Mouse (Mus musculus) cerebellum, adult 11 months (tissue): ENCODE results near the gene Epsti1.

Experiments used
- DNase-seq: peaks from one replicate; pipeline ENCODE4 v3.0.0; 2022

The Epsti1 gene

DNA sequence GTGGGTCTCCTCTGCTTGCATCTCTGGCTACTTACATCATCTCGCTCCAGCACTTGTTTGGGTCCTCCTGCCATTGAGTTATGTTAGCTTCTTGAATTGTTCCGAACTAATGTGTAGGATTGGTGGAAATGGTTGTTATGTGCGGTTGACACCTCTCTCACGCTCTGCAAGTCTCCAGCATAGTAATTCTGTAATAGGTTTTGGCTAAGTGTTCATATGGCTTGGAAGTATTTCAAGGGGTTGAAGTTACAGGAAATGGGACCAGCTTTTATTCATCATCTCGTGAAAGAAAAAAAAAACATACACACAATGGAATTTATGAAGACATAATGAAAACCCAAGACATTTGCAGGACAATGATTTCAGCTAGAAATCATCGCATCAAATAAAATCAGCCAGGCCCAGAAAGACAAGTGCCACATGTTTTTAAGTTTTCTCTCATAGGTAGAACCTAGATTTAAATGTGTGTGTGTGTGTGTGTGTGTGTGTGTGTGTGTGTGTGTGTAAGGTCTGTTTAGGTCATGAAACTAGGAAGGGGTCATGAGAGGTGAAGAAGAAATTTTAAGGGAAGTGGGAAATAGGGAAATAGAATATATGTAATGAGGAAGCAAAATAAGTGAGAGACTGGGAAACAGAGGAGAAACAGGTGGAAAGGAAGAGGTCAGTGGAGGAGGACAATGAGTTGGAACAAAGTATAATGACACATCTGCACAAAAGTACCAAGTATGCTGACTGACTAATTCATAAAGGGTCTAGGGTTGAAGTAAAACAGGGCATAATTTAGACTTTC is 19.2 kb downstream of the Epsti1 start:
- DNase-seq: no peak

DNA sequence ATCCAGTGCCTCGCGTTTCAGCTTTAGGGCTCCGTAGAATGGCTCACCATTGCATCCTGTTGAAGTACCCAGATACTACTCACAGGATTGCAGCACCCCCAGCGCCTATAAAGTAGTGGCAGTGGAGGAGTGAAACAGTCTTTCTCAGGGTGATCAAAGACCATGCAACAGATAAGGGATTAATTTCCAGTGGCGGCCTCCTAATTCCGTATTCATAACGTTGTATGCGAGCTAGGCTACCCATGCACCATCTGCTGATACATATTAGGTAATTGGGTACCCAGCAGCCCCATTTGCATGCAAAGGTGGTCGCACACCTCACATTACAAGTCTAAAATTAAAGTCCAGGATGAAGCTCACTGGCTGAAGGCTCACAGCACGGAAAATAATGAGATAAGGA is 21.4 kb downstream of the Epsti1 start:
- no peak for DNase-seq

DNA sequence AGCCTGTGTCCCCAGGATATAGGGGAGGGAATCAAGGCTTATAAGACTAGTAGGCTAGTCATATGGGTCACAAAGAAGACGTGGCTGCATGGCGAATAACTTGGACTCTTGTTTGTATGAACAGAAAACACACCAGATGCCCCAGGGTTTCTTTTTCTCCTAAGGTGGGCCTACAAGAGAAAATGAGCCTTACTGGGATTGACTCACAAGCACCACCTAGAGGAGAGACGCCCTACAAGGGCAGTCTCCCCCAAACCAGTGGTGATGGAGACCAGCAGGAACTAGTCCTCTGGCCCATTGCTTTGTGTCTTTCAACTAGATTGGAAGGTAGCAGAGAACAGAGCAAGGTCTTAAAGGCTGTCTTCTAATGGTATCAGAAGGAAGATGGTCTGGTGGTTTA is 22.7 kb downstream of the Epsti1 start:
- DNase-seq: no peak

DNA sequence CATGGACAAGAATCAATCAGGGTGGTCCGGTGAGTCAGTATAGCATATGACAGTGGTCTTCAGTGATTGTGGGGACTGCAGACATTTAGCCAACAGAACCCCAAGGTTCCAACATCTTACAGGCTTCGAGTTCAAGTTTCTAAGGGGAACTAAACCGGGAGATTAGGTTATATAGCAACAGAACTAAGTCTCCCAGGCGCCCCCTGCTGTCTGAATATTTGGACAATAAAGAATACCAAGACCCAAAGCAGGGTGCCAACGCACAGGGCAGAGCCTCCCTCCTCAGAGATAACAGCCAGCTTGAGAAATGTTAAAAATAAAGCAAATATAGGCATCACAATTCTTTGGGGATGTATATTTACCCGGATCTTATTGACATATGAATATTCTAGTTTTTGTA is 24.0 kb downstream of the Epsti1 start:
- DNase-seq: peak; percentile 47

DNA sequence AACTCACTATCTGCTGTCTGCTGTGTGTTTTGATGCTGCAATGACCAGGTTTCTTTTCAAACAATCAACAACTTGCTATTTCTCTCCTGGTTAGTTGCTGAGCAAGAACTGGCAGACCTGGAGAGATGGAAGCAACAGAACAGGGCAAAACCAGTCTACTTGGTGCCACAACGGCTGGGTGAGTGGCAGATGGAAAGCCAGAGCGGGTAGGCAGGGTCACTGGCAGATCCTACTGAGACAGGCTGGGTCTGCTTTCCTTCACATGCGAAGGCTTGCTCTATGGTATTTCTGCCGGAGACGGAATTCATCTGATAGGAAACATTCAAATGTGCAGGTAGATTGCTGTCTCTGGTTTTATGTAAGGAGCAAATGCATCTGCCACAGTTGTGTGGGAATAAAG is 24.6 kb downstream of the Epsti1 start:
- DNase-seq: no peak

DNA sequence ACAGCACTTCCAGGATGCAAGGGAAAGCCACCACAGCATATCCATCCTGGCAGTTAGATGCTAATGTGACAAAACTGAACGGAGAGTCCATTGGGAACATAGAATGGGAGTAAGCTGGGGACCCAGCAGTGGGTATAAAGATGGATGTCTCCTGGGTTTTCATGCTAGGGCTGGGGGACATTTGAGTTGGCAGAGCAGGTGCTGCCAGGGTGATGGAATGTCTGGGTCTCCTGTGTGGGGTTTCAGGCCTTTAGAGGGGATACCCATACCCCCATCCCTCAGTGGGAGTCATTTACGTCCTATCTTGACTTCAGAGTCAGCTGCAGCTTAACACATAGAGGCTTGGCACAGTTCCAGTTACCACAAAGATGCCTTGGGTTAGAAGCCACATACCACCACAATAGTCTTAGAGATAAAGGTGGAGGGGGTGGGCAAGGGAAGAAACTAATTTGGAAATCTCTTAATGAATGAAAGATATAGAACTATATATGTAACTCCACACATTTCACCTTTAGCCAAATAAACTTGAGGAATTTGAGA is 25.2 kb downstream of the Epsti1 start:
- no peak for DNase-seq

DNA sequence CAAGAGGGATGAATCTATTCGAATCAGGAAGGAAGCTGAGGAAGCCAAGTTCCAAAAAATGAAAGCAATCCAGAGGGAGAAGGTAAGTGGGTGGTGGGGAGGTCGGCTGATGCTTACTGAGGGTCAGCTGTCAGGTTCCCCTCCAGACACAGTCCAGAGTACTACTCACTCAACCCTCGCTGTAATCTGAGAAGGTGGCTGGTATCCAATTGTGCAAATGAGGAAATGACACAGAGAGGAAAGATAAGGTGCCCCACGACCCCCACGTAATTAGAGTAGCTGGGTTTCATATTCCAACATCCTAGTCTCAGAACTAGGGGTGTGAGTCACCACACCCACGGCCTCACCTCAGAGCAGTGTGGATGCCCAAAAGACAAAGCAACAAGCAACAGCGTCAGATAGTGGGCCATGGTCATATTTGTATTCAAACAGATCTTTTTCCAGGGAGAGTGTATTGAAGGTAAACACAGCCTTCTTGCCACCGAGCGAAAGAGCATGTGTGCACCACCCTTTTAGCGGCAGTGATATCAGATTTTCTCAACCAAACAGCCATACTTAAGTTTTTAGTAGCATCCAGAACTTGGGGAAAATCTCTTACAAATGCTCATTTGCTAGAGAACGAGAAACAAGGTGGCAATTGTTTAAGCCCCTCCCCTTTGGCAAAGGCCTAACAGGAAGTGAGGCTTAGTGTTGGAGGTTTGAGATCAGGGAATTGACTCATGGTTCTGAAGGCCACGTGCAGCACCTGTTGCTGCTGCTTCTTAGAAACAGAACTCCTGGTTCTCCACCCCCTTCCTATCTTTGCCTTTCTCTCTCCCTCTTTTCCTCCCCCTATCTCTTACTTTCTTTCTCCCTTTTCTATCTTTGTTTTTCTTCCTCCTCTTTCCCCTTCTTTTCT is 28.4 kb downstream of the Epsti1 start:
- no peak for DNase-seq

DNA sequence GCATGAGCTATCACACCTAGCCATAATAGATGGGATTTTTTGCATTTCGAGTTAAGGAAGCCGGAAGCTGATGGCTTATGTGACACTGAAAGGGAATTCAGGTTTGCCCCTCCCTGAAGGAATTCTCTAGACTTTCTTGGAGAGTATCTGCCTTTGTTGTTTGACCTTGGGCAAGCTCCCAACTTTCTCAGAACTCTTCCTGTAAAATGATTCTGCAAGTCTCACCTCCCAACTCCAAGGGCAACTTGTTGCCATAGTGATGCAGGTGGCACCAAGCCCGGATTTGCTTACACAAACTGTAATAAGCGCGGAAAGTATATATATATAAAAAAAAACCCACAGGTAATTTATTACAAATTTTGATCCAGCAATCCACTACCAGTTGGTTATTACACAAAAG is 29.2 kb downstream of the Epsti1 start:
- no peak for DNase-seq

DNA sequence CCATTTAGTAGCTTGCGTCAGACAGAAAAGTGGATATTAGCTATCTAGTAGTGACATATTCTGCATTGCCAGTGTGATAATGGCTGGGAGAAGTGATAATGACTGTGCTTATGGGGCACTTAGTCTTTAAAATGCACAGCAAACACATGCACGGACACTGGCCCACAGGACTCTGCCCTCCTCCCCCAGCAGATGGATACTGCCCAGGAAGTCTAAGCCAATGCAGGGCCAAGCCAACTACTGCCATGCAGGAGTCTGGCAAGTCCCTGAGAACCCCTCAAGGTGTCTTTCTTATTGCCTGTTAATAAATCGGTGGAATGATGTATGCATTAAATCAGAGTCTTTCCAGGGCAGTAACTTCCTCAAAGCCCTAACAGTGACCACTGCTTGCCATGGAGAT is 30.4 kb downstream of the Epsti1 start:
- DNase-seq: no peak

DNA sequence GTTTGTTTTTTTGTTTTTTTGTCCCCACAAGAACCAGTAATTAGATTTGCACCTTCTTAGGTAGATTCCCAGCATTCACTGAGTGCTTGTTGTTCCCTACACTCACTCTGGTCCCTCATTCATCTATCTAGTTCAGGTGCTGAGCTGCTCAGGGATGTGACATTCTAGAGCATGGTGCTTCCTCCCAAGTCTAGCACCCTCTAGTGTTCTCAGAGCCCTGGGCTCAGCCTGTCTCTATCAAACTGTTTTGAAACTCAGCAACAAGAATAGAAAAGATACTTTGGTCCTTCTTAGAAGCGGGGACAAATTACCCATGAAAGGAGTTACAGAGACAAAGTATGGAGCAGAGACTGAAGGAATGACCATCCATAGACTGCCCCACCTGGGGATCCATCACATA is 37.1 kb downstream of the Epsti1 start:
- no peak for DNase-seq

DNA sequence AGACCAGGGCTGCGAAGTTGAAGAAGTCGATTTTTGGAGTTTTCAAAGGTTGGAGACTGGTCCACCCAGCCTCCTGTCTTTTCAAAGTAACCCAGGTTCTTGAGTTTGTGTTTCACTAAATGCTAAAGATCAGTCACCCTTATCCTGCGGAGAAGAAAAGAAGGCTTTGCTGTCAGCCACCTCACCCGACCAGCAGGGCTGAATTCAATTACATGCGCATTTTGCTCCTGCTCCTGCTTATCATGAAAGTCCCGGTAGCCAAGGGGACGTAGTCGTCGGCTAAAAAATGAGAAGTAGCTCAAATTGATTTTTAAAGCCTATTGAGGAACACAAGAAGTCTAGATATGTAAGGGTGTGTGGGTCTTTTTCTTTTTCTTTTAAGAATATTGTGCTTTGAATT is 38.2 kb downstream of the Epsti1 start:
- DNase-seq: no peak

DNA sequence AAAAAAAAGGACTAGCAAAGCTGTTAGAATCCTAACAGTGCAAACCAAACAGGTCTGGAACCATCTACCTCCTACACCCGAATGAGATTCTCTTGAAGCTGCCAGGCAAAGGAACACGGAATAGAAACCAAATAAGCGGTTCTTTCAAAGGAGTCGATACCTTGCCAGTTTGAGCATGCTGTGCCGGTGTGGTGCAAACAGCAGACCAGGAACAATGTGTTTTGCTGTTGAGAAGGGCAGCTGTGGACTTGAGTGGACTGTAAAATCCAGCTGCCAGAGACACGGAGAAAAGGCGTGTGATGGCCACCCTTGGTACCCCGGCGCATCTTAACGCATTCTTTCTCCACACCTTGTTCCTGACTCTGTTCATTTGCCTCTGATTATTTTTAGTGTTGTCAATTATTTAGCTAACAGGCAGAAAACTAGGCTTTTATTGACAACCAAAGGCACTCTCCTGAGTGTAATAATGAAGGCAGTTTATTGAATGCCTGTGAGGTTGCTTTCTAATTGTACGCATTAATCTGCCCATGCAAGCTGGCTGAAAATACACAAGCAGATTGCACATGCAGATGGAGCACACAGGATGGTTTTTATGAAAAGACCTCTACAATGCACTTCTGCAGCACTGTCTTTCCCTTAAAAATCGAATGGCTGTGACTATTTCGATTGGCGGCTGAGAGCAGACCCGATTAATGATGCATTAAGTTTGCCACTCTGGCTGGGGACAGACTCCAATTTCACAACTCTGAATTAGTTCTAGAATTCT is 38.9 kb downstream of the Epsti1 start:
- DNase-seq: no peak

DNA sequence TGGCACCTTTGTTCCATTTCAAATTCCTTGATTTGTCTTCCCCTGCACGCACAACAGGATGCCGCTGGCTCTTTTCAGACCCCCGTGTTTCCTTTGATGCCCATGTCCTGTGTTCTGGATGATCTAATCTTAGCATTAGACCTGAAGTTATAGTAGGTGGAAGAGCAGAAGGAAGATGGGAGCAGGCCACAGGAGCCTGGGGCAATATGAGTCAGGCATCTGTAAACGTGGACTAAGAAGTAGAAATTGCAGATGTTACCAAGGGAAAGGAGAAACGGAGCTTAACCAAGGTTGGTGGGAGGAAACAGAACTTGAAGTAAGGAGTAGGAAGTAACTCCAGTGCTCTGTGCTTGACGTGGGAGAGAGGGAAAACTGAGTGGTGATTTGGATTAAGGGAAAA is 57.7 kb downstream of the Epsti1 start:
- no peak for DNase-seq

DNA sequence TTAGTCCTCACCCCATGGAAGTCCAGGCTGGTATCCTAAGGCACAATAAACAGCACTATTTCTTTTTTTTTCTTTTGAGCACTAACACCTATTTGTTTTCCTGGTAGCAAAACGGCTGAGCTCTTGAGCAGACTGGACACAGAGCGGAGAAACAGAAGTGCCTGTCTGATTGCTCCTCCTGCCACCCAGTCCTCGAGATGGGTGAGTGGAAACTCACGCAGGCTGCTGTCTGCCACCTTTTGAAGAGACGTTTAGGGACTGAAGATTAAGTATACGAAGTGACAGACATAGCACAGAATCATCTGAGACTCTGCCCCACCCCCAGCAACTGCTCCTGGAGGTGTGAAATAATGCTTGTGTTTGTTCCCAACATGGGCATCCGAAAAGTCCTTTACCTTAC is 59.5 kb downstream of the Epsti1 start:
- DNase-seq: no peak

DNA sequence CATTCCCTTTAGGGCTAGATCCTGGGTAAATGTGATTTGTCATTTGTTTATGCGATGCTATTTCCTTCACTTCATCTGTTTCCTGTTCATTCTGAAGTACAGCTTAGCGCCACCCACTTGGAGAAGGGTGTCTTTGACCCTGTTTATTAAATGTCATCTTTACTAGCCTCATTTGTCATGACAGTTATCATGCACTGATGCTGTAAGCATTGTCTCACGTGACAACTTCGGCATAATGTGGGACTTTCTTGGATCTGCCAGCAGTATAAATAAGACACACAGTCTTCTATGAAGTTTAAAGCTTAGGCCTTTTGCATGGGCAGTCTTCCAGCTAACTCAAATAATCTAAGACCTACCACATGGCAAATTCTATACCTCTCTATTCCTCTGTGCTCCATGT is 67.3 kb downstream of the Epsti1 start:
- no peak for DNase-seq

DNA sequence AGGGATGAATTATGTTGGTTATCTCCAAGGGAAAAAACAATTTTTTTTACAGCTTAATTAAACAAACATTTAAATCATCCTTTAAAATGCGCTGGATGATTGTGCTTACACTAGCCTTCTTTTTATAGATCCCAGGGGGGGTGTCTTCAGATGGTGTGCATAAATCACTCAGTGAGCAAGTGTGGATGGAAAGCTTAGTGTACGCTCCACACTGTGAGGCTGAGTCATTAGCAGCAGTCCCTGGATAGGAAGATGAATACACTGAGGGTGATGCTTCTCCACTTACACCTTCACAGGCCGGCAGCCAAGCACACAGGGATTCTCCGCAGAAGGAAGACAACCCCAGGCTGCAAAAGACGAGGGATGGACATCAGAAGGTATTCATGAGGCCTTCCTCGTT is 70.2 kb downstream of the Epsti1 start:
- no peak for DNase-seq

DNA sequence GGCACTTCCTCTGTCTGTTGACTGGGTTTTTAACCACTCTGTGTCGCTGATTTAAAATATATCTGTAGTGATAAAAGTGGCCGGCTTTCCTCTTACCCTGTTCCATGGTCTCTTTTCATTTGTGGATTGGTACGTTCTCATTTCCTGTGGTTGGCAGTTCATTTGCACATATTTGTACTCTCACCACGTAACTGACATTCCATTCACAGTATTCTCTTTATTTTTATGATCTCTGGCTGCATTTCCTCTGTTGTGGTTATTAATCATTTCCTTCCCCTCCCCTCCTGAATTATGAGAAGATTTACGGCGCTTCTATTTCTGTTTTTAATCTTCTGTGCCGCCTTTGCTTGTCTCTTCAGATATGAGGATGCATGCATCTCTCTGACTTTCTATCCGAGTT is 71.7 kb downstream of the Epsti1 start:
- no peak for DNase-seq

DNA sequence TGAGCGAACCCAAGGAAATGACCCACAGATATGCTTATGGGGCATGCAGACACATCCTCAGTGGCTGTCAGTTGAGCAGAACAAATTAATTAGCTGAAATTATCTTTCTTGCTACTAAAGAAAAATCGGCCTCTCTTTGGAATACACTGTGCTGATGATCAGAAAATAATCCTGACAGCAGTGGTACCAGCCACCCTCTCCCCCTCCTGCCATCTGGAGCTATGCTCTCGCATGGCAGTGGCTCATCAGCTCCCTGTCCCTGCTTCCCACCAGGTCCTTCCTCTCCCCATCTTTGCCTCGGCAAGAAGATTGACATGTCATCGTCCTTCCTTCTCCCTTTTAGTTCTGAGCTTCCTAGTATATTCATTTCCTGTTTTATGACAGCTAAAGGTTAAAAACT is 77.5 kb downstream of the Epsti1 start:
- no peak for DNase-seq

DNA sequence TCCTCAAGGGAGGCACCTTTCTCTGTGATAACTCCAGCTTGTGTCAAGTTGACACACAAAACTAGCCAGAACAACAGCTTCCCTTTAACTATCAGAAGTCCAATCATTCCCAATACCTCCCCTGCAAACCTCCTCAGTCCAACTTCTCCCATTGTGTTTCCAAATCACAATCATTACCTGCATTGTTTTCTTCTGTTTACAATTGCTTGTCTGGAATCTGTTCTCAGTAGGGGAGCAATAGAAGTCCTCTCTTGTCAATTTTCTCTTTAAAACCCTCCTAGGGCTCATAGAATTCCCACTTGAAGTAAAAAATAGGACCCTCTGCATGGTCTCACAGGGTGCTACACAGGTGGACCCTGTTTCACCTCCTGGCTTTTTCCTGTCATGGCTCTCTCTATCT is 93.7 kb downstream of the Epsti1 start:
- no peak for DNase-seq

DNA sequence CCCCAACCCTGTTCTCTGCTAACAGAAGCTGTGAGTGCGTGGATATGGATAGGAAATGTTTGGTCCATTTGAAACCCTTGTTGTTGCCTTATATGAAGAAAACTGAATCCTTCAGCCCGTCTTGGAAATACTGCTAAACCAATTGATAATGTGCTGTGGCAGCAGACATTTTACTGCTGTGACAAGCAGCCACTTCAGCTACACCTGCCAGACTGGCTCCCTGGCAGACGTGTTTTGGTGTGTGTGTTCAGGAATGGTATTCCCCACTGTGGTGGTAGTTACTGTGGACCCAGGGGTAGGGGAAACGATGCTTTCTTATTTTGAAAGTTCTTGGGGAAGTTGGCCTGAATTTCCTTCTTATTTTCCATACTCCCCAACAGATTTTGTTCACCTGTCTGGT is 100.4 kb downstream of the Epsti1 start:
- DNase-seq: no peak

DNA sequence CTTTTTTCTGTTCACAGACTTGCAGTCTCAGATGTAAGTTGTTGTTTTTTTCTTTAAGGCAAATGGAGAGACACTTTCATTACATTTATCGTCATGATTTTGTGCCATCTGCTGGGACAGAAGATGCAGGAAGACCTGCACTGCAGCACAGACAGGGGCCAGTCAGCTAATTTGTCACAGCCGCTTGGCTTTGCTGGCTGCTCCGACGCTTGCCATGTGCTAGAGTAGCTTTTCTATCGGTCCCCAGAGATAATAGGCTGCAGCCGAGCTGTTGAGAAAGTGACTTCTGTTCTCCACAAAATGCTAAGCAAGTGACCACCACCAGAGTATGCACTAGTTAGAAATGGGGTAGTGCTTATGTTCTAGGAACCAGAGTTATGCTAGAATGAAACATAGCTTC is 104.0 kb downstream of the Epsti1 start:
- no peak for DNase-seq

DNA sequence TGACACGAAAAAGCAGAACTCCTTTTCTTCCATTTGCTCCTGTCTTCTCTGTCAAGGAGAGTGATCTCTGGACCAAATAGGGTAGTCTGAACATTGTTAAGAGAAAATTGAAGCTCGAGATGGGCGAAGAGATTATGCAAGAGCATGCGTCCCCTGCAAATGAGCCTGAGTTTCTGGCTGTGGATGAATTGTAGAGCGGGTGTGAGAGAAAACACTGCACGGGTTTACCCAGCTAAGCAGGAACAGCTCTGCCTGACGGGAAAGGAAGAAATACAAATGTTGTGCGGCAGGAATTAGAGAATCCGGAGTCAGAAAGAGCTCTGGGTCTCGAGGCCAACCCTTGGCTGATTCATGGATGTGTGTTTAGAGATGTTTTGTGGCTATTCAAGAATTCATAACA is 107.8 kb downstream of the Epsti1 start:
- DNase-seq: no peak
